Mouse (Mus musculus) gastrocnemius, postnatal 36 days (tissue): ENCODE measurements around the gene Atp2b2. TPM values are rescaled to one million over a fixed set of nuclear protein-coding genes. Genes with fewer than 3 reads are reported as not detected.

Source experiments
- DNase-seq, 2 experiments: peaks; one replicate each; pipeline ENCODE4 v3.0.0; 2022
- intact Hi-C: fragments of 180-260 bp; cut with DNase I; formaldehyde crosslinking; loops from one replicate; pipeline ENCODE4 v1.15.1; 2025
- total RNA-seq, 2 experiments: library from RNA; stranded (reverse); gene quantifications; 2 replicates each; pipeline ENCODE4 v1.2.3; 2021

Atp2b2 gene
- total RNA-seq, 2 experiments from 2014 or later = 0.13 to 0.17 TPM

DNA sequence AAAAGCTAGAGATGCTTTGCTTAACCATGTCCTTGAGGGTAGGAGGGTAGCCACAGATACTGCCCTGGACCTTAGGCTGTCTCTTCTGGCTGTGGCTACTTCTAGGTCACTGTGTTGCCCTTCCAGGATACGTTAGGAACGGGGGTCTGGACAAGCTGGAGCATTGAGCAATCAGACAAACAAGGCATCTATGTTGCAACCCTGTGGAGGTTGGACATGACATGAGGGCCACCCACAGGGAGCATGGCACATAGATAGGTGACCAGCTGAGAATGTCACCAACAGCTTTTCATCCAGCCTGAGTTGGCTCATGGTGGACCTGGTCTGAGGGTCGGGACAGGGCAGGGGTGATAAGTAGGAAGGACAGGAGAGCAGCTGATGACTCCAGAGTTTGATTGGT, 148.4 kb downstream of the Atp2b2 start:
- intact Hi-C loops = no loop called here
- no peak for DNase-seq

GRCm38 (mm10) chr6:113892091-113892674, 150.2 kb downstream of the Atp2b2 start:
- no peak for DNase-seq
- intact Hi-C loops = no loop called here

DNA sequence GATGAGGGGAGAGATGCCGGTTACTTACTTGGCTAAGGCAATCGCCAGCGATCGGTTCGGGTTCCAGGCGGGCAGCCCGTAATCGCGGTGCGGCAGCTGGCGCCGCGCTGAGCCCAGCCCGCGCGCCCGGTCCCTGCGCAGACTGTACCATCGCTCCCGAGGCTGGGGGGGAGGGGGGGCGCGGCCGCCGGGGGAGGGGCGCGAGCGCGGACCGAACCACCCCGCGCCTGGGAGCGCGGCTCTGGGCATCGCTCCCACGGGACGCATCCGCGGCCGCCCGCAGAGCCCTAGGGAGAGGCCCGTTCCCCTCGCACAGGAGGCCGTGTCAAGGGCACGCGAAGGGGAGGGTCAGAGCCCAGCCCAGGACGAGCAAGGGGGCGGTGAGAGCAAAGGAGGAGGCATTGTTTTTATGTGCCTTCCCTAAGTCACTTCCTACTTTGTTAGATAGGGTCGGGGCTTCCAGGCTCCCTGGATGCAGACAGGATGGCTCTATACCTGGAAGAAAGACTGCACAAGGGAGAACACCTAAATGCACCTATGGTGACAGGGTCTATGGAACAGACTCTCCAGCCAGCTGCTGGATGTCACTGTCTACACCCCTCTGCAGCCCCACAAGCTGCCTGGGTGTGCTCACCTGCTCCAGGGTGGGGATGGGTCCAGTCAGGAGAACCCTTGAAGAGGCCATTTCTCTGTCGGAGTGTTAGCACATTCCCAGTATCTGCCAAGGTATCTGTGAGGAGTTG, 151.0 kb downstream of the Atp2b2 start:
- intact Hi-C loops = no loop called here
- no peak for DNase-seq

DNA sequence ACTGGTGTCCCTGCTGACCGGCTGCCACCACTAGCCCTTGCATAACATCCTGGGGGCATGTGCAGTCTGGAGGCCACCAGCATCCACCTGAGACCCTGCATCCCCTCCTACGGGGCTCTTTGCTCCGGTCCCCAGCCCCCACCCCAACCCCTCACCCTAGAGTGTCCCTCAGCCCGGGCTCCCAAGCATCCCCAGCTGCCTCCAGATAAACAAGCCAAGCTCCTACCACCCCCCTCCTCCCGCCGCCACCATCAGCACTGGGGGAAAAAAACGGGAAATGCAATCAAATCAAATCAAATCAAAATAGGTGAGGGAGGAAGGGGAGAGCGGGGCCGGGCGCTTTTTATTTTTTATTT, 151.6 kb downstream of the Atp2b2 start:
- intact Hi-C loops = no loop called here
- no peak for DNase-seq

GRCm38 (mm10) chr6:113890023-113890857, 152.2 kb downstream of the Atp2b2 start:
- intact Hi-C loops = no loop called here

GRCm38 (mm10) chr6:113889180-113889579, 153.2 kb downstream of the Atp2b2 start:
- DNase-seq = no peak
- intact Hi-C loops = no loop called here

More at GRCm38 (mm10) chr6:113890023-113890857, 152.2 kb downstream of the Atp2b2 start:
- no peak for DNase-seq

DNA sequence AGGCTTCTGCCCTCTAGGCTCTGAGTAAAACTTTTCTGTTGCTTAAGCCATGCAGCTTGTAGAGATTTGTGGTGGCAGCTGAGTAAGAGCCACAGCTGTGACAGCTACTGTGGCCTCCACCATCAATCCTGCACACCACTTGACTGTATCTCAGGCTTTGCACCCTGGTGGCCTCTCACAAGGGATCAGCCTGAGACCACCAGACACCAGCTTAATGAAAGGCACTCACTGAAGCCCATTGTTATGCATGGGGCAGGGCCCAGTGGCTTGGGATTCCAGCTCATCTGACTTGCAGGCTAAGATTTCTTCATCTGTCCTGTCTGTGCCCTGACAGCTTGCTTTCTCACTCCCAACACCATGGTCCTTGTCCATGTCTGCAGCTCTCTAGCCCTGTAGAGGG, 155.5 kb downstream of the Atp2b2 start:
- no peak for DNase-seq
- intact Hi-C loops = no loop called here

DNA sequence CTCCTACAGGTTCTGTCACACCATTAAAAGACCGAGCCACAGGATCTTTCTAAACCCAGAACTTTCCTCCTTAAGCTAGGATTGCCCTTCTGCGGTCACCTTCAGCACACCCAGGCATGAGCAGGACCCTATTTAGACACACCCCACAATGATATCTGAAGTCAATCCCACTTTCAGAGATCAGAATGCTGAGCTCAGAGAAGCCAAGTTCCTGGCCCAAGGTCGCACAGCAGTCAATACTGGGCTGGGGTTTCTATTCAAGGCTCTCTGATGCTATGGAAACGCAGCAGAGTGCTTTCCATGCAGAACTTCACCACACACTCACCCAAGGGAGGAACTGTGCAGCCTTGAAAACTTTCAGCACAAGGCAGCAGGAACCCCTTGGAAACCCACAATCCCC, 157.6 kb downstream of the Atp2b2 start:
- intact Hi-C loops = no loop called here
- DNase-seq = no peak

- intact Hi-C loops = no loop called here
- DNase-seq = no peak
Measured at GRCm38 (mm10) chr6:113883225-113883624, 159.2 kb downstream of the Atp2b2 start.

- intact Hi-C loops = no loop called here
- no peak for DNase-seq
Measured at GRCm38 (mm10) chr6:113882396-113882795, 160.0 kb downstream of the Atp2b2 start.

GRCm38 (mm10) chr6:113881561-113882243, 160.7 kb downstream of the Atp2b2 start:
- intact Hi-C loops = no loop called here
- no peak for DNase-seq

- DNase-seq = no peak
- intact Hi-C loops = no loop called here
Measured at GRCm38 (mm10) chr6:113879366-113879765, 163.0 kb downstream of the Atp2b2 start.

DNA sequence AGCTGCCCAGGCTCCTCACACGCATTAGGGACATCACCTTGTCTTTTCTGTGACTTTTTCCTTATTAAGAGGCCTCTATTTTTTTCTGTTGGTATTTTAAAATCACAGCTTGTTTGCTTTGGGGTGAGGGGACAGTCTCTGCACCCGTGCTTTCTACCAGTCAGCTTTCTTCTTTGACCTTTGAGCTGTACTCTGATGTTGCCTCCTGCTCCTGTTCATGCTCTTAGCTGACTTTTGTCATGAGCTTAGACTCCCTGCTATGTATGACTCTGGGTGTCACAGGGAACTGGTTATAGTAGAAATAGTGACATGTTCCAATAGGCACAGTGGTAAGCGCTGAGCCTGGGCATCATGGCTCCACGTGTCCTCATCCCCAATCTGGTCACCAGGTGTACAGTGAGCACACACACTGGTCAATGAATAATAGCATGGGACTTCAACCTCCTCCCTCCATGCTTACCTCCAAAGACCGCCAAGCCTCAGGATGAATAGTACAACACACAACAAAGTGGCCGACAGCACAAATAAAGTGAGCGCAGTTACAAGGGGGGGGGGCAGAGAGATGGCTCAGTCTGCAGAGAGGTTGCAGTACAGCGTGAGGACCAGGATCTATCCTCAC, 163.8 kb downstream of the Atp2b2 start:
- intact Hi-C loops = no loop called here
- DNase-seq = no peak

DNA sequence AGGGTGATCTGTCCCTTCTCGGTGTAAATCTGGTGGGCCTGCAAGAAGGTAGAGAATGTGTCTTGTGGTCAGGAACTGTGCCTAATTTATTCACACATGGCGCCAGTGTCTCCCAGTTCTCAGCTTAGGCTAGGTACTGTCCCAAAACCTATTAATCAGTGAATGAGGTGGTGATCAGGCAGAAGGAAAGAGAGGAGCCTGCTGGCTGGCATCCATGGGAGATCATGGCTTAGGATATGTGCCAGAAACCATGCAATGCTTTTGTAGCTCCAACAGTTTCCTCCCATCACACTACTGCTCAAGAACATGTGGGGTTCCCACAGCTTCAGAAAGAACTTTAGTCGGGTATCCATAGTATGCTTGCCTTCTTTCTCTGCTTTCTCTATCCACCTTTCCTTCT, 165.8 kb downstream of the Atp2b2 start:
- intact Hi-C loops = no loop called here
- DNase-seq = no peak

- intact Hi-C loops = no loop called here
- no peak for DNase-seq
Measured at GRCm38 (mm10) chr6:113875201-113875600, 167.2 kb downstream of the Atp2b2 start.

- intact Hi-C loops = no loop called here
- DNase-seq = no peak
Measured at GRCm38 (mm10) chr6:113872654-113873053, 169.8 kb downstream of the Atp2b2 start.

GRCm38 (mm10) chr6:113870775-113871174, 171.6 kb downstream of the Atp2b2 start:
- no peak for DNase-seq
- intact Hi-C loops = no loop called here

DNA sequence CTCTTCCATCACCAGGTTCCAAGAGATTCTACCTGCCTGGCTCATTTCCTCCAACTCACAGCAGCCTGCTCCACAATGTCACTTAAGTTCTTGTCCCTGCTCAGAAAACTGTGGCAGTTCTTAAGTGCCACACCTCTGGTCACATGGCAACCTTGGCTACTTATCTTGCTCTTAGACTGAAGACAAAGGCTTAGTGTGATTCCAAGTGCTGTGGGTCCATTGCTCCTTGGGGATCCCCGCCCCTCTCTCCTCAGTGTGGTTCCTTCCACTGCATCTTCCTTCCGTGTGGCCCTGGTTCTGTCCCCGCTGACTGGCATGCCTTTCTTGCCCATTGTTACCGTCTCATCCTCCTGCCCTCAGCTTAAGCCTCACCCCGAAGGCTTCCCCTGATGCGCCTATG, 173.9 kb downstream of the Atp2b2 start:
- DNase-seq = no peak
- intact Hi-C loops = no loop called here

DNA sequence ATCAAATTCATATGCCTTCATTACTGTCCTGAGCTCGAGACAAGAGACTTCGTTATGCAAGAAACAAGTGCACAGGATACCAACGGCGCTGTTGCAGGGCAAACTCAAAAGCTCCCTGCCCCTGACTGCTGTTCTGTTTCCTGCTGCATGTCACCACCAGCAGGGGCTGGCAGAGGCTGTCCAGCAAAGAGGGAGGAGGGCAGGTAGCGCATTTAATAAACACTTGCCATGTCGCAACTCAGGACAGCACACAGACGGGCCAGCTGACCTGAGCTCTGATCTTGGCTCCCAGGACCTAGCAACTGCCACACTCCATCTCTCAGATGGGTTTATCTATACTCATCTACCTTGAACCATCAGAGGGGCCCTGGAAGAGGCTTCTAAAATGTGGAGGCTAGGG, 176.7 kb downstream of the Atp2b2 start:
- intact Hi-C loops = no loop called here
- no peak for DNase-seq

DNA sequence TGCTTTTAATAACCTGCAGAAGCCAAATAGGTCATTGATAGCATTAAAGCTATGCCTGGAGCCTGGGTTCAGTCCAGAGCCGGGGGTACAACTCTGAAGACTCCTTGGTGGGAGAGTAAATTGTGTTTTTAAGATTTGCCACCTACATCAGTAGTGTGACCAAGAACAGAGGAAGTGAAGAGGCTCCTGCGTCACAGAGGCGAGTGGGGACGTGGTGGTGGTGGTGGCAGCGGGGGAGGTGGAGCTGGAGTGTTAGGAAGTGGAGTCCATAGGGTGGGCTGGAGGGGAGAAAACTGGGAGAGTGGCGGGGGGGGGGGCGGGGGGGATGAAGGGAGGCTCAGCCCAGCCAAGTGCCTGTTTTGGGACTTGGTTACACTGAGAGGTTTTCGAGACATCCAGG, 177.6 kb downstream of the Atp2b2 start:
- intact Hi-C loops = no loop called here
- DNase-seq = no peak

GRCm38 (mm10) chr6:113862955-113863354, 179.5 kb downstream of the Atp2b2 start:
- intact Hi-C loops = no loop called here
- no peak for DNase-seq
